Mouse (Mus musculus) liver, postnatal 0 days (tissue): ENCODE data around the gene Clstn2.

Source experiments
- CTCF ChIP-seq: sonication (generic); IDR thresholded peaks from 2 replicates; pipeline ENCODE4 v1.5.1; 2016; ENCODE audit warnings: antibody characterized with exemption, low read depth
- EP300 ChIP-seq: IDR thresholded peaks from 2 replicates; pipeline ENCODE4 v1.6.1; 2016; ENCODE audit warnings: antibody characterized with exemption, low read depth, mild to moderate bottlenecking

- TF ChIP-seq CTCF (no peak), EP300 (no peak)
Observed at GRCm38 (mm10) chr9:97696655-97697235, 336.2 kb downstream of the Clstn2 start.
